Mouse (Mus musculus) small intestine, adult 2 months (tissue): Measurements from ENCODE around the gene Lcn2. TPM values are rescaled to one million over a fixed set of nuclear protein-coding genes. Genes with fewer than 3 reads are reported as not detected.

ENCODE experiments used
- H3K27ac ChIP-seq: fragments of 200-500 bp; 2 replicates; pipeline ENCODE4 v1.5.1; 2012; ENCODE audit warnings: low read depth, low read length, control low read depth, inconsistent platforms; ENCODE audit not compliant: insufficient read depth
- H3K27me3 ChIP-seq: fragments of 200-500 bp; 2 replicates; pipeline ENCODE4 v1.6.1; 2012; ENCODE audit warnings: mild to moderate bottlenecking, moderate library complexity, low read length, inconsistent platforms; ENCODE audit not compliant: control insufficient read depth, insufficient read depth
- H3K36me3 ChIP-seq: fragments of 200-500 bp; 2 replicates; pipeline ENCODE4 v1.6.1; 2012; ENCODE audit warnings: mild to moderate bottlenecking, low read length, control low read depth, inconsistent platforms; ENCODE audit not compliant: control insufficient read depth, insufficient read depth
- H3K4me1 ChIP-seq: fragments of 200-500 bp; 2 replicates; pipeline ENCODE4 v1.6.1; 2012; ENCODE audit warnings: low read length, inconsistent platforms, mixed read lengths; ENCODE audit not compliant: control insufficient read depth, insufficient read depth, insufficient read length
- H3K4me3 ChIP-seq: fragments of 200-500 bp; 2 replicates; pipeline ENCODE4 v1.5.1; 2012; ENCODE audit warnings: low read depth, mild to moderate bottlenecking, control low read depth, inconsistent platforms, low read length, moderate library complexity
- CTCF ChIP-seq: fragments of 200-500 bp; IDR thresholded peaks from 2 replicates; pipeline ENCODE4 v1.5.1; 2012; ENCODE audit warnings: low read depth, mild to moderate bottlenecking, control low read depth, inconsistent platforms, low read length, moderate library complexity, mixed read lengths; ENCODE audit not compliant: insufficient replicate concordance, insufficient read length; ENCODE audit errors: extremely low read depth
- POLR2A ChIP-seq: fragments of 200-500 bp; IDR thresholded peaks from 2 replicates; pipeline ENCODE4 v1.6.1; 2012; ENCODE audit warnings: low read depth, mild to moderate bottlenecking, control low read depth, inconsistent platforms, low read length, moderate library complexity
- WGBS: fragments of 180-500 bp; shearing (Covaris S2); methylation state at CpG from one replicate; pipeline ENCODE4 v1.1.7; 2018; 5-methylcytosine and 5-hydroxymethylcytosine counted together
- polyA plus RNA-seq: library from polyadenylated mRNA; depleted of rRNA; stranded (reverse); fragments of >200 nt; gene quantifications from 2 replicates; pipeline ENCODE4 v1.2.3, GENCODE M21; 2012; rRNA removed

The Lcn2 gene
- polyA plus RNA-seq, result 5.5 and 5.8 TPM in 2 replicates

DNA sequence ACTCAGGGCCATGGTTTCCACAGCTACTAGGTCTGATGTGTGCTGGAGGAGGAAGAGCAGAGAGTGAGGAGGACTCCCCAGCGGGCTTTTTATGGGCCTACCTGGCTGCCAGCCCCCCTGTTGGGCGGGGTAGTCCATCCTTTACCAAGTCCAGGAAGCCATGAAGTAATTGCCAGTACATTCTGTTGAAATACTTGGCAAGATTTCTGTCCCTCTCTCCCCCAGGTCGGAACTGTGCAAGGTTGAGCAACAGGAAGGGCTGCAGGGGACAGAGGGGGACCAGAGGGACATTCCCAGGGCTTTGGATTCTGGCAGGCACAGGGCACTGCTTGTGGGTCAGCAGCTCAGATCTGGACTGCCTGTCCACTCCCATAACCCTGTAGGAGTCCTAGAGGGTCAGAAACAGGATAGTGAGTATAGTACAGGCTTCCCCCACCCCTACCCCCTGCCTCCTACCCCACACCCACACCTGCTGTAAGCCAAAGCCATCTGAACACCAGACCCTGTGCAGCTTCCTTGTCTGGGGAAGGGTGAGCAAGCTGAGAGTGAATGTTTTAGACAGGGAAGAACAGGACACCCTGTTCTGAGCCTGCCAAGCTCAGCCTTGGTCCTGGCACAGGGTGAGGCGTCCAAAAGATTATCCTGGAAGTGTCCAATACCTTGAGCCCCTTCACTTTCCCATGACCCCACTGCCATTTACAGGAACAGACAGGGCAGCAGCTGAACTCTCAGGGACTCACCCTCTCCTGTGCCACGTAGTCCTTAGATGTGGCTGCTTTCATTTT, at the start of gene Lcn2:
Lcn2 (minus strand) TSS at position 547 of the 785 bp plus-strand sequence.
- 39% methylated on average over 5 of the region's 5 CpGs for WGBS
- TF ChIP-seq POLR2A (no peak), CTCF (no peak)

GRCm38 (mm10) chr2:32437612-32438166, 49.6 kb upstream of the Lcn2 start:
- Histone ChIP-seq H3K36me3 (peaks cover 1% of the 10 kb centered on the region; the same call in 1 of the 2 replicates), H3K4me3 (no peak overlapping the region), H3K27ac (no peak overlapping the region), H3K27me3 (no peaks in the 10 kb centered on the region), H3K4me1 (peaks cover 30% of the 10 kb centered on the region; the same call in 1 of the 2 replicates)
- no peak for TF ChIP-seq POLR2A
- TF ChIP-seq CTCF, result no peak
- WGBS, result 65% methylated on average over 2 of the region's 2 CpGs

More for the DNA sequence above, at the start of gene Lcn2:
- Histone ChIP-seq H3K4me1 (0 out of 2 replicates have a peak, but pooled peaks cover 2% of the 10 kb centered on the region), H3K27ac (no peak within 1 kb of the TSS), H3K27me3 (no peaks in the 10 kb centered on the region), H3K36me3 (no peaks in the 10 kb centered on the region), H3K4me3 (no peak within 1 kb of the TSS; the same call in 1 of the 2 replicates)

GRCm38 (mm10) chr2:32436686-32437372, 48.8 kb upstream of the Lcn2 start:
- TF ChIP-seq POLR2A (no peak; the same call in 1 of the 2 replicates), CTCF (no peak)
- no peaks in the 10 kb centered on the region for H3K27me3 ChIP-seq
- H3K4me1 ChIP-seq, result peaks cover 26% of the 10 kb centered on the region; the same call in 1 of the 2 replicates
- peaks cover 1% of the 10 kb centered on the region; the same call in 1 of the 2 replicates for H3K36me3 ChIP-seq
- H3K27ac ChIP-seq, result peak overlapping the region; percentile 7; the same call in 1 of the 2 replicates
- 22% methylated on average over 3 of the region's 3 CpGs for WGBS
- no peak overlapping the region for H3K4me3 ChIP-seq

DNA sequence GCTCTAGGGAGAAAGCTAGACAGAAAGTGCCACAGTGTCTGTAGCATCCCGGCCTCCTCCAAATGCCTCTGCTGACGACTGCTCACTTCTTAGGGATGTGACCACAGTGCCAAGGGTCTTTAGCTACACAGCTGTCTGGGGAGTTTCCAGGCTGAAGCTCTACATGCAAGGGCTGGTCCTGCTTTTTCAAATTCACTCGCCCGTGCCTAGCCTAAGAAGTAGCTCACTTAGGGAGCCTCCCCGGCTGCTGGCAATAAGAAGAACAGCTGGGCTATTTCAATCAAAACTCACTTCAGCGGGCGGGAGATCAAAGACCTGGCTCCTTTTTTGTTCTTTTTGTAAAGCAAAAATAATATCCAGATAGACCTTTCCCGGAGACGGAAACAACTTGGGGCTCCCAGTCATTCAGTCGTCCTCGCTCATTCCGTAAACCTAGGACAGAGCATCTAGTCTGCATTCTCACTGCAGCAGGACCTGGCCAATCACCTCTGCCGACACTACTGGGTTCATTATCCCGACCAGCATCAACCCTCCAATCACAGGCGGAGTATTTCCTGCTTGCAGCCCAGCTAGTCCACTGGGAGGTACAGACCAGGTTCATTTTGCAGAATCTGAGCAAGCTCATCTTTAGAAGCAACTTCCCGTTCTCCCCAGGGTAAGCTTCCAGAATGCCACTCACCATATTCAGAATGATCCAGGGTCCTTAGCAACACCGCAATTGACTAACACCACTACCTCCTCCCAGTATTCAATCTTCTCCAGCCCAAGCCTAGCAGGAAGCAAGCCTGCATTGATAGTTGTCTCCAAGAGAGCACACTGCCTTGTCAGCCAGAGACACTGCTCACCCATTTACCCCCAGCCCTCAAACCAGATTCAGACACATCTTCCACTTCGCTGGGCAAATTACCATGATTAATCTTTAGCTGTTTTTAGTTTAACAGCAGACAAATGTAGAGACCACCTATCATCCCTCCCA, 42.9 kb upstream of the Lcn2 start:
- WGBS, result 39% methylated on average over 18 of the region's 18 CpGs
- Histone ChIP-seq H3K27ac (peak overlapping the region; percentile 16; the same call in 1 of the 2 replicates), H3K36me3 (peaks cover 1% of the 10 kb centered on the region), H3K27me3 (no peaks in the 10 kb centered on the region), H3K4me3 (peak overlapping the region; percentile 0; the same call in 1 of the 2 replicates), H3K4me1 (peaks cover 30% of the 10 kb centered on the region)
- TF ChIP-seq POLR2A (no peak), CTCF (no peak)

DNA sequence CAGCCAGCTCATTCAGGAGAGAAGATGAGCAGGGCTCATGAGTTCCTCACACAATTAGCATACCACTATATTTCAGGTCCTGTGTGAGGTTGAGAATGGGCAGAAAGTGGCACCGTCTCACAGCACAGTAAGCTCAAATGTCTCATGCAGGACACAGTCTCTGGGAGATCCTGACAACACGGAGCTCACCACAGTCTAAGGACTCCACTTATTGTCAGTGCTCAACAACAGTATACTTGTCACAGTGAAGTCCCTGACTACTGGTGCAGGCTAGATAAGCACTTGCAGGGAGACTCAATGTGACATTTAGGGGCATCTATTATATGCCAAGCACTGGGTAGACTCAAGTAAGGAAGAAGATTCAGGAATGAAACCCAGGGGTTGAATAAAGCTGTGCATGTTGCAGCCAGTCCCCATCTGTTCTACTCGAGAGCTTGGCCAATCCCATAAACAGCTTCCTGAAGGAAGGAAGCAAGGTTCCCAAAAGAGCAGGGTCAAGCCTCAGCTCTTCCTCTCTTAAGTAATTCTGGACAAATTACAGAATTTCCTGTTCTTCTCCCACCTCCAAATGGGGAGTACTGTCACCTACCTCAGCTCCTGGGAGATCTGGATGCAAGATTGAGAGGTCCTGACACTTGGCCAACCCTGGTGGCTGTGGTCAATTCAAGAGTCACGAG, 41.3 kb upstream of the Lcn2 start:
- WGBS, result 36% methylated on average over 4 of the region's 4 CpGs
- H3K27ac ChIP-seq, result no peak overlapping the region; the same call in 1 of the 2 replicates
- no peak overlapping the region for H3K4me3 ChIP-seq
- peaks cover 1% of the 10 kb centered on the region for H3K36me3 ChIP-seq
- no peaks in the 10 kb centered on the region for H3K27me3 ChIP-seq
- H3K4me1 ChIP-seq, result peaks cover 41% of the 10 kb centered on the region
- TF ChIP-seq CTCF, result no peak

- 13% methylated on average over 8 of the region's 8 CpGs for WGBS
- Histone ChIP-seq H3K4me1 (peaks cover 47% of the 10 kb centered on the region), H3K27me3 (no peaks in the 10 kb centered on the region), H3K27ac (peak overlapping the region; percentile 40), H3K36me3 (no peaks in the 10 kb centered on the region; the same call in none of the 2 replicates), H3K4me3 (no peak overlapping the region)
- TF ChIP-seq POLR2A, result no peak
- TF ChIP-seq CTCF, result no peak
Measured at GRCm38 (mm10) chr2:32428262-32428722, 40.2 kb upstream of the Lcn2 start.
